Mouse (Mus musculus) layer of hippocampus, adult 2 months (tissue): Measurements from ENCODE around the gene Mrpl19. TPM values are rescaled to one million over a fixed set of nuclear protein-coding genes. Genes with fewer than 3 reads are reported as not detected.

ENCODE experiments used
- DNase-seq, 2 experiments: peaks; one replicate each; pipeline ENCODE4 v3.0.0; 2022; ENCODE audit warnings: low spot score in 2 of 2
- H3K27ac ChIP-seq: fragments of 200-600 bp; 2 replicates; pipeline ENCODE4 v1.8.1; 2022
- H3K4me3 ChIP-seq: fragments of 200-600 bp; 2 replicates; pipeline ENCODE4 v1.8.1; 2022; ENCODE audit warnings: mild to moderate bottlenecking
- CTCF ChIP-seq: fragments of 200-600 bp; conservative IDR thresholded peaks from 2 replicates; pipeline ENCODE4 v1.8.1; 2022; ENCODE audit warnings: antibody characterized with exemption, mild to moderate bottlenecking, moderate library complexity
- long read RNA-seq, 2 experiments: library from polyadenylated mRNA; stranded (forward); transcript quantifications; one replicate each; pipeline ENCODE4 v2.0.0; 2021; ENCODE audit warnings: borderline mapping rate in 2 of 2
- total RNA-seq, 2 experiments: library from RNA; stranded (reverse); gene quantifications; 2 replicates each; pipeline ENCODE4 v1.2.3; 2021

Mrpl19 gene
- total RNA-seq = 10 to 100 TPM; 33.2 to 35.3 TPM
- long read RNA-seq, experiment 1, full-length matches to known transcripts = 8 of 12 reads
- long read RNA-seq, experiment 1, partial matches to known transcripts = 1 of 12 reads
- long read RNA-seq, experiment 1, other reads (novel, unspliced or antisense) = 3 of 12 reads
- long read RNA-seq, experiment 2, full-length matches to known transcripts = 14 of 18 reads
- long read RNA-seq, experiment 2, partial matches to known transcripts = 1 of 18 reads
- long read RNA-seq, experiment 2, other reads (novel, unspliced or antisense) = 3 of 18 reads

DNA sequence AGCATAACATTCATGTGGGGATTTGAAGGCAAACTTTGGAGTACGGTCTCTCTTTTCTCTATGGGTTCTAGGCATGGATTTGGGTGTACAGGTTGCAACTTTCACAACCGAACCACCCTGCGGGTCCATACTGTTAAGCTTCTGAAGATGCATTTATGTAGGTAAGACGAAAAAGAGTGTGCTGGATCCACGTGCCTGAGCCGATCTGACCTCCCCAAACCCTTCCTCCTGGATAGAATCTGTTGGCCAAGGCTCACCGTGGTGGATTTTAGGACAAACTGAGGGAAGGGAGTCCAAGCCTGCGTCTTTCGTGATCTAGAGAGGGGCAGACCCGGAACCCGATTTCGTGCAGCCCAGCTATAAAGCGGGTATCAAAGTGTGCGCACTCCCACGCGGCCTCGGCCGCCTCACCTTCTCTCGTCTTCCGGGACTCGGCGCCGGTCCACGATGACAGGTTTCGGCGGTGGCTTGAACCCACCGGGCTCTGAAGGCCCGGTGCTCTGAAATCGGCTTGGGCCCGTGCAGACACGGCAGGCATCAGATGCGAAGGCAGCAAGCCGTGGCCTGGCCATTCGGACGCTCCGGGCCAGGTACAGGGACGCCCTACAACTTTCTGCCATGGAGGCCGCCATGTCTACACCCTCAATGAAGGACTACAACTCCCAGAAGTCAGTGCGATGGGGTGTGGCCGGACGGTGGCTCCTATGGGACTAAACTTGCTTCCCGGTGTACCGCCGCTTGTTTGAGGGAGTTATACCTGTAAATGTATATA, at the start of gene Mrpl19:
Gene Mrpl19, minus strand, starts transcription at position 663 of the 772 bp plus-strand sequence.
- TF ChIP-seq CTCF = no peak
- peak; percentile 93 to 96 for DNase-seq
- Histone ChIP-seq H3K4me3 (peak within 1 kb of the TSS; percentile 61), H3K27ac (peak within 1 kb of the TSS; percentile 90)

DNA sequence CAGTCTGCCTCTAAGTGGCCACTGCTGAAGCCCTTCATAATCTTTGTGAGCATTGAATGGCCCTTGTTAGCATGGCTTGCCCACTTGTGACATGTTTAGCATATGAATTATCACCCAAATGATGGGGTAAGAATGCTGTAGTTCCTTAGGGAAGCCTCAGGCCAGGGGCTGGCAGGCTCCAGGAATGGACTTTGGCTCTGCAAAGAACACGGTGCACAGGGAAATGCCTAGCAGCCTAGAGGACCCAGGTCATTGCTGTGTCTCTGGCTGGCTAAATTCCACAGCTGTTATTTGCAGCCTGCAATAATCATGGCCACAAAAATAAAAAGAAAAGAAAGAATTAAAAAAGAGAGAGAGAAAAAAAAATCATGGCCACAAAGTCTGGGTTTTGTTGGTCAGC, 46.6 kb upstream of the Mrpl19 start:
- no peak for DNase-seq
- Histone ChIP-seq H3K27ac (no peak overlapping the region), H3K4me3 (no peak overlapping the region)
- no peak for TF ChIP-seq CTCF

DNA sequence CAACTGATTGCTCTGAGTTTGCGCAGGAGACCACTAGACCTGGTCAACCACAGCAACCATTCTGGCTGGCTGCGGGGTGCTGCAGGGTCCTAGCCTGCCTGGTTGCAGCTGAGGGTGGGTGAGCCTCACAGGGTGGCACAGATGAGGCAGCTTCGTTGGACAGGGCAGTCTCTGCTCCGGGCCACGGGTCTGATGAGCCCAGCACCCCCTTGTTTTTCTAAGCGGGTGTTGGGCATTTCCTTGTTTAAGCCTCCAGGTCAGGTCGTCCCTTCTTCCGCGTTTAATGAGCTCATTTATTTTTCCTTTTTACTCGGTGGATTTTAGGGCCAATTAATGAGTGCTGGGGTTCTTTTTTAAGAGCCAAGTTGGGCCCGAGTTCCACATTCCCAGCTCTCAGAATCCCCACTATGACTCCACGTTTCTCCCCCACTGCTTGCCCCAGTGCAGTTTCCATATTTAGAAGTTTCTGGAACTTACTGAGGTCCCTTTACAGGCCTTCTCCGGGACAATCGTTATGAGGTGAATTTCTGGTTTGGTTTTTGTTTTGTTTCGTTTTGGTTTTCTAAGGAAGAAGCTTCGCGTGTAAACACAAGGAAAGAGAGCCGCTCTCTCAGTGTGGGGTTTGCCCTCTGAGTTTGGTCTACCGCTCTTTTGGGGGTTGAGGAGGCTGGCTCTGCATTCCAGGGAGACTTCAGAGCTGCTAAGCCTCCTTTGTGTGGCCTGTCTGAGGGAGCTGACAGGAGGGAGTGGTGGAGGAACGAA, 24.5 kb upstream of the Mrpl19 start:
- peak; percentile 18 to 49 for DNase-seq
- TF ChIP-seq CTCF = no peak
- Histone ChIP-seq H3K4me3 (peak overlapping the region; percentile 34), H3K27ac (peak overlapping the region; percentile 86)

DNA sequence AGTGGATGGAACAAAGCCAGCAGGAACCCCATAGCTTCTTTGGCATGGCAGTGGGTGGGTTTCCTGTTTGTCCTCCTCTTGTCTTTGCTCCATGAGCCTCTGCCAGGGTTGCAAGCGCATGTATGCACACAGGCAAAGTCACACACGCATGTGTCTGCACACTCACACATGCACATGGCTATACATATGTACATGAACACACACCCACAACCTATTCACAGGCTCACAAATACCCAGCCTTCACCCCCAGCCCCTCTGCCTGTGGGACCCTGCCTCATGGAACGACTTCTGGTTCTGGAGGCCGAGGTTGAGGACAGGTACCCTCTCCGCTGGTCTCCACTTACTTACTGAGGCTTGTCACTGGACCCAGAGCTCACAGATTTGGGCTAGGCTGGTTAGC, 22.6 kb upstream of the Mrpl19 start:
- DNase-seq = no peak
- Histone ChIP-seq H3K27ac (peak overlapping the region; percentile 85), H3K4me3 (no peak overlapping the region; the same call in 1 of the 2 replicates)
- TF ChIP-seq CTCF = no peak

DNA sequence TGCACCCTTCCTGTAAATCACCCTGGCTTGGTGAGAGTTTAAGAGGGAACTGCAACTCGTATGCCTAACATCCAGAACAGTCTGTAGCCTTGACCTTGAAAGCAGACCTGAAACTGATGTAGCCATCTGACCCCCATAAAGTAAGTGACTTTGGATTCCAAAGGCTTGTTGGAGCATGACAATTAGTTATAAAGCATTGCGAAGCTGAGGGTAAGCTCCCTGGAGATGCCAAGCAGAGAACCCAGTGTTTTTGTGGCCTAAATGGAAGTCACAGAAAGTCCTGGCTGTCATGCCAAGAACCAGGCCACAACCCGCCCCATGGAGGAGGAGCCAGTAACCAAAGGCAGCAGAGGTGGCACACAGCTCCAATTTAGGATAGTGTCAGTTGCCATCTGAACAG, 21.8 kb upstream of the Mrpl19 start:
- DNase-seq = peak; percentile 35 to 66
- Histone ChIP-seq H3K27ac (peak overlapping the region; percentile 85), H3K4me3 (no peak overlapping the region)
- no peak for TF ChIP-seq CTCF

DNA sequence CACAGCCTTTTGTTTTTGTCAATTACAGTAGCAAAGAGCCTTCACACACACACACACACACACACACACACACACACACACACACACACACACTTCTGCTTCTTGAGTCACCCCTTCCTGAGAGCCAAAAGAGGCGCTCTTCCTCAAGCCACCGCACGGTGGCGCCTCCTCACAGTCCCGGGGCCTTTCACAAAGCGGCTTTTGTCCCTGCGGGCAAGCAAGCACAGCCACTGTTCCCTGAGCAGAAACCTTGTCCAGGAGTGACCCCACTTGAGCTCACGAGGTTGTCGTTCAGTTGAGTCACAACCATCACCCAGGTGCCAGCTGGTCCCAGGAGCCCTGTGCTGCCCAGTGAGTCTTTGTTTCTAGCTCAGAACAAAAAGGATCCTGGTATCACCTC, 21.3 kb upstream of the Mrpl19 start:
- H3K4me3 ChIP-seq = no peak overlapping the region
- peak; percentile 76 for TF ChIP-seq CTCF
- peak; percentile 76 to 84 for DNase-seq
- peak overlapping the region; percentile 85 for H3K27ac ChIP-seq

DNA sequence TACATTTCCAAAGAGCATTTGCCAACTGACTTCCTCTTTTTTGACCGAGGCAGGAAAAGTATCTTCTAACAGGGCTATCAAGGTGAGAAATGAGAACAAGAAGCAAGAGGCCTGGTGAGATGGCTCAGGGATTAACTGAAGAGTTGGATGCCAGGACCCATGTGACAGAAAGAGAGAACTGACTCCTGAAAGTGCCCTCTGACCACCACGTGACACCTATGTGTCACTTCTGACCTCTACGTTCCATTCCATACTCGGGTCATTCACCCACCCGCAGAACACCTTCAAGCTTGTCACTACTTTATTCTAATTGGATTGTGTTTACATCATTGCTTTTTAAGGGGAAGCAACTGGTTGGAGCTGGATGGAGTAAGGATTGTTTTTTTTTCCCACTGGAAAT, 20.8 kb upstream of the Mrpl19 start:
- no peak for DNase-seq
- no peak for TF ChIP-seq CTCF
- H3K4me3 ChIP-seq = no peak overlapping the region

DNA sequence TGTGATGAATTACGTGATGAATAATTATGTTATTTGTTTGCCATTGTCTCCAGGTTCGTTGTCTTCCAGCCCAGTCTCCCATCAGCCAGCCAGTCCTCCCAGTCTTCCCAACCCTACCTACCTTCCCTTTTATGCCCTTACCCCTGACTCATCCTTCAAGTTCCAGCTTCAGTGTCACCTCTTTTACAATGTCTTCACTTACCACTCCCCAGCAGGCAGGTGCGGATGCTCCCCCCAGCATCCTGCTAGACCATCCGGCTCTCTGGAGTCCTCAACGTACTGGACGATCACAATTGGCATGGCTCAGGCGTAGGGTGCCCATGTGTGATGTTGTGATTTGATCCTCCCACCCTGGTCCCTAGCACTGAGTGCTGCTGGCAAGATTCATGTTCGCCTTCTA, 20.4 kb upstream of the Mrpl19 start:
- Histone ChIP-seq H3K4me3 (no peak overlapping the region), H3K27ac (peak overlapping the region; percentile 56; the same call in 1 of the 2 replicates)
- TF ChIP-seq CTCF = no peak
- no peak for DNase-seq

More for the DNA sequence above, 20.8 kb upstream of the Mrpl19 start:
- peak overlapping the region; percentile 56; the same call in 1 of the 2 replicates for H3K27ac ChIP-seq

DNA sequence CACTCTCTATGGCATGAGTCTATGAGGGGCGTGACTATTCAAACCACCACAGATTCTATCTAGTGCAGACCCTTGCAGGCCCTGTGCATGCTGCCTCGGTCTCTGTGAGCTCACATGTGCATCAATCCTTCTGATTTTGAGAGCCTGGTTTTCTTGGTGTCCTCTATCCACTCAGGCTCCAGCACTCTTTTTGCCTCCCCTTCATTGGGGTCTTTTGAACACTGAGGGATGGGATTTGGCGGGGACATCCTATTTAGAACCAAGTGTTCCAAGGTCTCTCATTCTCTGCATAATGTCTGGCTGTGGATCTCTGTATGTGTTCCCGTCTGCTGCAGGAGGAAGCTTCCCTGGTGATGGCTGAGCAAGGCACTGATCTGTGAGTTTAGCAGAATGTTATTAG, 13.5 kb upstream of the Mrpl19 start:
- no peak for TF ChIP-seq CTCF
- DNase-seq = no peak
- Histone ChIP-seq H3K4me3 (no peak overlapping the region), H3K27ac (no peak overlapping the region)

DNA sequence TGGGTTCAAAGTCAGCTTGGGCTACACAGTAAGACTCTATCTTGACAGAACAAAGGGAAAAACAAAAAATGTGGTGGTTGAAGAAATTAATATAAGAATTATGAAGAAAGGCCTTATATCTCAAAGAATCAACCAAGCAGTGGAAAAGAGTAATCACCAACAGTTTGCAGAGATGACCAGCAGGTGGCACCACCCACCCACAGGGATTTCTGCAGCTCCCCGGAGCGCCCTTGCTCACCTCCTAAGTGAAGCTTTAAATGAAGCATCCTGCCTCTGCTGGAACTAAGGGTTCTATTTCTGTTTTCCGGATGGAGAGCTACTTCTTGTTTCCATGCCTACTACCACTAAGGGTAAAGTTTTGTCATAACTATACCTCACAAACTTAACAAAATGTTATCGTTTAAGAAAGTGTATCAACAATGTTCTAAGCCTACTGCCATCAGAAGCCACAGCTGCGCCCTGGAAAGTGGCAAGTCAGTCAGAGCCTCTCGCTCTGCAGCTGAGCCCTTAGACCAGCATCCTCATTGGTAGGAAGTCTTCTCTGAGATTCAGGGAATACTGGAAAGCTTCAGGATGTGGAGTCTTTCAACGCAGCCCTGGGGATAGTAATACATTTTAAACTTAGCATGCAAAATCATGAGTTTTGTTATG, 10.3 kb upstream of the Mrpl19 start:
- DNase-seq = peak; percentile 74 to 87
- H3K27ac ChIP-seq = no peak overlapping the region

DNA sequence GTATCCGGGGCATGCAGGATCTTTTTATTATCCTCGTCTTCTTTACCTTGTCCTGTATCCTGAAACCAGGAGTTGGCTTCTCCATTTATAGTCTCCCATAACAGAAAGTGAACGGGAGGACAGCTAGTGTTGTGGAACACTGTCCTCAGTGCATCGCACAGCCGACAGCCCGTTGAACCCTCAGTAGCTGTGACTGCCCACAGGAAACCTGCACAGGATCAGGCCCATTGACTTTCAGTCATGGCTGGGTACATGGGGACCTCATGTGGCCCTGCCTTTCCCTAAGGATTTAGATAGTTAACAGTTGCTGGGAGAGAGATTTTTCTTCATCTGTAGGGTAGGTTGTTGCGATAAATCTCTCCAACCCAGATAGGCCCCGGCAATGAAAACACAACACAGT, 6.8 kb upstream of the Mrpl19 start:
- no peak for TF ChIP-seq CTCF
- no peak overlapping the region for H3K27ac ChIP-seq
- DNase-seq = no peak
- no peak overlapping the region for H3K4me3 ChIP-seq

More for the DNA sequence above, 10.3 kb upstream of the Mrpl19 start:
- peak; percentile 99 for TF ChIP-seq CTCF
- no peak overlapping the region for H3K4me3 ChIP-seq

DNA sequence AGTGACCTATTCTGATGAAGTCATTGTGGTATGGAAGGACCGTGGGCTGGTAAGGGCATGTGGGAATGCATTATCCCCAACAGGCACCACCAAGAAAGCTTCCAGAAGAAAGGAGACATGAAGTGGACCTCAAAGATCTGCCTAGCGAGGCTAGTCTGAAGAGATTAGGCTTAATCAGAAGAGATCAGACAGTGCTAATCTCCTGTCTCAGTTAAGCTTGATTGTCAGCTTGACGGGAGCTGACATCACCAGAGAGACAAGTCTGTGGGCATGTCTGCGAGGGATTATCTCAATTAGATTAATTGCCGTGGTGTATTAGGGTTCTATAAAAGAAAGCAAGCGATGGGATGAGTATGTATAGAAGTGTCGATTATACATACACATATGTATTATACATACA, 5.4 kb upstream of the Mrpl19 start:
- TF ChIP-seq CTCF = no peak

More for the DNA sequence above, 5.4 kb upstream of the Mrpl19 start:
- no peak overlapping the region for H3K27ac ChIP-seq
- H3K4me3 ChIP-seq = no peak overlapping the region
- no peak for DNase-seq
